Mouse (Mus musculus): ENCODE results near the gene Traf7. TPM values are rescaled to one million over a fixed set of nuclear protein-coding genes. Genes with fewer than 3 reads are reported as not detected.

The Traf7 gene
- polyA plus RNA-seq, 1 experiment from 2014 or later, result 72.3 TPM

GRCm38 (mm10) chr17:24537536-24537935 is 9.8 kb upstream of the Traf7 start:
- 42% methylated on average over 3 of the region's 3 CpGs for WGBS (ENCODE audit: insufficient replicate concordance)
- Histone ChIP-seq H3K27me3 (ENCODE audit: control insufficient read depth, insufficient read depth, low read length) (no peaks in the 10 kb centered on the region), H3K36me3 (ENCODE audit: control insufficient read depth, insufficient read depth, low read length) (no peaks in the 10 kb centered on the region), H3K4me3 (ENCODE audit: low read depth, low read length) (no peak overlapping the region), H3K4me2 (no peak overlapping the region), H3K27ac (ENCODE audit: low read depth, low read length) (no peak overlapping the region), H3K9ac (ENCODE audit: low read depth, low read length) (no peak overlapping the region), H3K9me3 (replicated peaks; ENCODE audit: control insufficient read depth, low read length) (no peaks in the 10 kb centered on the region), H3K4me1 (ENCODE audit: control insufficient read depth, insufficient read depth, low read length) (peaks cover 8% of the 10 kb centered on the region)
- no peak for ATAC-seq (replicated peaks; ENCODE audit: insufficient number of reproducible peaks, low FRiP score, low TSS enrichment)

GRCm38 (mm10) chr17:24535300-24535699 is 7.6 kb upstream of the Traf7 start:
- Histone ChIP-seq H3K4me1 (ENCODE audit: control insufficient read depth, insufficient read depth, low read length) (peaks cover 12% of the 10 kb centered on the region), H3K36me3 (ENCODE audit: control insufficient read depth, insufficient read depth, low read length) (peaks cover under 1% of the 10 kb centered on the region; the same call in 1 of the 2 replicates), H3K27me3 (ENCODE audit: control insufficient read depth, insufficient read depth, low read length) (no peaks in the 10 kb centered on the region), H3K9me3 (replicated peaks; ENCODE audit: control insufficient read depth, low read length) (no peaks in the 10 kb centered on the region), H3K4me3 (ENCODE audit: low read depth, low read length) (no peak overlapping the region), H3K4me2 (no peak overlapping the region), H3K27ac (ENCODE audit: low read depth, low read length) (no peak overlapping the region), H3K9ac (ENCODE audit: low read depth, low read length) (no peak overlapping the region)
- no peak for ATAC-seq (replicated peaks; ENCODE audit: insufficient number of reproducible peaks, low FRiP score, low TSS enrichment)
- WGBS (ENCODE audit: insufficient replicate concordance), result 43% methylated on average over 5 of the region's 5 CpGs

GRCm38 (mm10) chr17:24534160-24534718 is 6.5 kb upstream of the Traf7 start, which contains the start of gene Rab26:
Gene Rab26 (minus strand): TSS chr17:24534210.
- Histone ChIP-seq H3K4me2 (peak within 1 kb of the TSS; percentile 94), H3K27me3 (ENCODE audit: control insufficient read depth, insufficient read depth, low read length) (no peaks in the 10 kb centered on the region), H3K4me3 (ENCODE audit: low read depth, low read length) (peak within 1 kb of the TSS; percentile 44), H3K36me3 (ENCODE audit: control insufficient read depth, insufficient read depth, low read length) (peaks cover 5% of the 10 kb centered on the region), H3K9me3 (replicated peaks; ENCODE audit: control insufficient read depth, low read length) (no peaks in the 10 kb centered on the region), H3K27ac (ENCODE audit: low read depth, low read length) (no peak within 1 kb of the TSS), H3K4me1 (ENCODE audit: control insufficient read depth, insufficient read depth, low read length) (peaks cover 23% of the 10 kb centered on the region), H3K9ac (ENCODE audit: low read depth, low read length) (peak within 1 kb of the TSS; percentile 63)
- 85% methylated on average over 8 of the region's 8 CpGs for WGBS (ENCODE audit: insufficient replicate concordance)
- no peak for ATAC-seq (replicated peaks; ENCODE audit: insufficient number of reproducible peaks, low FRiP score, low TSS enrichment)

GRCm38 (mm10) chr17:24533099-24533992 is 5.6 kb upstream of the Traf7 start:
- H3K4me1 ChIP-seq (ENCODE audit: control insufficient read depth, insufficient read depth, low read length), result peaks cover 28% of the 10 kb centered on the region
- H3K36me3 ChIP-seq (ENCODE audit: control insufficient read depth, insufficient read depth, low read length), result peaks cover 5% of the 10 kb centered on the region
- peak; percentile 65 for ATAC-seq (replicated peaks; ENCODE audit: insufficient number of reproducible peaks, low FRiP score, low TSS enrichment)
- peak overlapping the region; percentile 44 for H3K4me3 ChIP-seq (ENCODE audit: low read depth, low read length)
- no peak overlapping the region for H3K27ac ChIP-seq (ENCODE audit: low read depth, low read length)
- H3K9ac ChIP-seq (ENCODE audit: low read depth, low read length), result peak overlapping the region; percentile 63
- no peaks in the 10 kb centered on the region for H3K27me3 ChIP-seq (ENCODE audit: control insufficient read depth, insufficient read depth, low read length)
- H3K9me3 ChIP-seq (replicated peaks; ENCODE audit: control insufficient read depth, low read length), result no peaks in the 10 kb centered on the region
- WGBS (ENCODE audit: insufficient replicate concordance), result 9% methylated on average over 53 of the region's 53 CpGs
- H3K4me2 ChIP-seq, result peak overlapping the region; percentile 94

GRCm38 (mm10) chr17:24532045-24532444 is 4.3 kb upstream of the Traf7 start:
- Histone ChIP-seq H3K4me2 (no peak overlapping the region), H3K9ac (ENCODE audit: low read depth, low read length) (no peak overlapping the region), H3K4me1 (ENCODE audit: control insufficient read depth, insufficient read depth, low read length) (peaks cover 28% of the 10 kb centered on the region), H3K27me3 (ENCODE audit: control insufficient read depth, insufficient read depth, low read length) (no peaks in the 10 kb centered on the region), H3K9me3 (replicated peaks; ENCODE audit: control insufficient read depth, low read length) (no peaks in the 10 kb centered on the region), H3K27ac (ENCODE audit: low read depth, low read length) (no peak overlapping the region), H3K36me3 (ENCODE audit: control insufficient read depth, insufficient read depth, low read length) (peaks cover 5% of the 10 kb centered on the region), H3K4me3 (ENCODE audit: low read depth, low read length) (no peak overlapping the region)
- WGBS (ENCODE audit: insufficient replicate concordance), result 73% methylated on average over 7 of the region's 7 CpGs
- ATAC-seq (replicated peaks; ENCODE audit: insufficient number of reproducible peaks, low FRiP score, low TSS enrichment), result no peak

GRCm38 (mm10) chr17:24531064-24531463 is 3.3 kb upstream of the Traf7 start:
- WGBS (ENCODE audit: insufficient replicate concordance), result 62% methylated on average over 3 of the region's 3 CpGs
- no peaks in the 10 kb centered on the region for H3K27me3 ChIP-seq (ENCODE audit: control insufficient read depth, insufficient read depth, low read length)
- peaks cover 5% of the 10 kb centered on the region for H3K36me3 ChIP-seq (ENCODE audit: control insufficient read depth, insufficient read depth, low read length)
- no peaks in the 10 kb centered on the region for H3K9me3 ChIP-seq (replicated peaks; ENCODE audit: control insufficient read depth, low read length)
- no peak overlapping the region for H3K4me2 ChIP-seq
- no peak overlapping the region for H3K4me3 ChIP-seq (ENCODE audit: low read depth, low read length)
- peaks cover 33% of the 10 kb centered on the region for H3K4me1 ChIP-seq (ENCODE audit: control insufficient read depth, insufficient read depth, low read length)
- H3K9ac ChIP-seq (ENCODE audit: low read depth, low read length), result no peak overlapping the region
- no peak for ATAC-seq (replicated peaks; ENCODE audit: insufficient number of reproducible peaks, low FRiP score, low TSS enrichment)
- no peak overlapping the region for H3K27ac ChIP-seq (ENCODE audit: low read depth, low read length)

- ATAC-seq (replicated peaks; ENCODE audit: insufficient number of reproducible peaks, low FRiP score, low TSS enrichment), result no peak
- peaks cover 5% of the 10 kb centered on the region for H3K36me3 ChIP-seq (ENCODE audit: control insufficient read depth, insufficient read depth, low read length)
- H3K27me3 ChIP-seq (ENCODE audit: control insufficient read depth, insufficient read depth, low read length), result no peaks in the 10 kb centered on the region
- H3K4me2 ChIP-seq, result peak overlapping the region; percentile 85
- H3K9me3 ChIP-seq (replicated peaks; ENCODE audit: control insufficient read depth, low read length), result no peaks in the 10 kb centered on the region
- whole genome bisulfite sequencing (ENCODE audit: insufficient replicate concordance), result 33% methylated on average over 8 of the region's 8 CpGs
- H3K4me1 ChIP-seq (ENCODE audit: control insufficient read depth, insufficient read depth, low read length), result peaks cover 33% of the 10 kb centered on the region
- H3K27ac ChIP-seq (ENCODE audit: low read depth, low read length), result no peak overlapping the region
- peak overlapping the region; percentile 80 for H3K9ac ChIP-seq (ENCODE audit: low read depth, low read length)
- H3K4me3 ChIP-seq (ENCODE audit: low read depth, low read length), result peak overlapping the region; percentile 95
Observed at GRCm38 (mm10) chr17:24530361-24531050, 2.8 kb upstream of the Traf7 start.

- peak overlapping the region; percentile 80 for H3K9ac ChIP-seq (ENCODE audit: low read depth, low read length)
- ATAC-seq (replicated peaks; ENCODE audit: insufficient number of reproducible peaks, low FRiP score, low TSS enrichment), result no peak
- H3K27ac ChIP-seq (ENCODE audit: low read depth, low read length), result peak overlapping the region; percentile 54
- no peaks in the 10 kb centered on the region for H3K27me3 ChIP-seq (ENCODE audit: control insufficient read depth, insufficient read depth, low read length)
- H3K4me1 ChIP-seq (ENCODE audit: control insufficient read depth, insufficient read depth, low read length), result peaks cover 33% of the 10 kb centered on the region
- no peaks in the 10 kb centered on the region for H3K9me3 ChIP-seq (replicated peaks; ENCODE audit: control insufficient read depth, low read length)
- H3K4me3 ChIP-seq (ENCODE audit: low read depth, low read length), result peak overlapping the region; percentile 95
- 23% methylated on average over 5 of the region's 5 CpGs for WGBS (ENCODE audit: insufficient replicate concordance)
- peaks cover 5% of the 10 kb centered on the region for H3K36me3 ChIP-seq (ENCODE audit: control insufficient read depth, insufficient read depth, low read length)
- H3K4me2 ChIP-seq, result peak overlapping the region; percentile 85
Observed at GRCm38 (mm10) chr17:24529883-24530282, 2.1 kb upstream of the Traf7 start.

Data from heart, embryonic 11.5 days (tissue).